Mouse (Mus musculus) erythroblast, embryonic 14.5 days (primary cell): Measurements from ENCODE around the gene Abi2.

Source experiments
- GATA1 ChIP-seq: IDR thresholded peaks from 2 replicates; pipeline ENCODE4 v1.6.1; 2012; ENCODE audit warnings: low read length, inconsistent platforms, mixed read lengths
- TAL1 ChIP-seq: IDR thresholded peaks from 3 replicates; pipeline ENCODE4 v1.6.1; 2012; ENCODE audit warnings: low read length, inconsistent platforms, mixed read lengths

GRCm38 (mm10) chr1:60428341-60428740 is 18.9 kb downstream of the Abi2 start:
- TF ChIP-seq GATA1 (no peak), TAL1 (no peak)
